Mouse (Mus musculus): ENCODE measurements around the gene Ctsf. TPM values are rescaled to one million over a fixed set of nuclear protein-coding genes. Genes with fewer than 3 reads are reported as not detected.

Gene Ctsf
- total RNA-seq, 2 experiments from 2014 or later = 45.0 to 71.3 TPM

GRCm38 (mm10) chr19:4905979-4906794 is 51.3 kb downstream of the Ctsf start, which contains the start of gene Bbs1:
Gene Bbs1, minus strand, starts transcription at chr19:4906628.
- ATAC-seq (replicated peaks; ENCODE audit: low FRiP score, poor library complexity, severe bottlenecking) = peak; percentile 88

GRCm38 (mm10) chr19:4908107-4908506 is 53.2 kb downstream of the Ctsf start:
- ATAC-seq (replicated peaks; ENCODE audit: low FRiP score, poor library complexity, severe bottlenecking) = peak; percentile 75

- ATAC-seq (replicated peaks; ENCODE audit: low FRiP score, poor library complexity, severe bottlenecking) = no peak
Measured at GRCm38 (mm10) chr19:4909376-4909775, 54.4 kb downstream of the Ctsf start.

Other genes starting within 250 kb of the Ctsf start
- gene Lrfn4, start 239.5 kb upstream of the Ctsf start, total RNA-seq (2015; ENCODE audit: low replicate concordance) = not detected in 2 replicates
- not detected in 2 replicates for gene Lrfn4, start 239.5 kb upstream of the Ctsf start, total RNA-seq (2017; ENCODE audit: low replicate concordance)
- 21.6 and 26.4 TPM in 2 replicates for gene Rce1, start 229.5 kb upstream of the Ctsf start, total RNA-seq (2015; ENCODE audit: low replicate concordance)
- gene Rce1, start 229.5 kb upstream of the Ctsf start, total RNA-seq (2017; ENCODE audit: low replicate concordance) = 6.6 and 13.5 TPM in 2 replicates
- gene Gm960, start 156.5 kb upstream of the Ctsf start, total RNA-seq (2015; ENCODE audit: low replicate concordance) = not detected in 2 replicates
- gene Gm960, start 156.5 kb upstream of the Ctsf start, total RNA-seq (2017; ENCODE audit: low replicate concordance) = not detected in 2 replicates
- not detected in 2 replicates for gene Sptbn2, start 144.0 kb upstream of the Ctsf start, total RNA-seq (2015; ENCODE audit: low replicate concordance)
- not detected in 2 replicates for gene Sptbn2, start 144.0 kb upstream of the Ctsf start, total RNA-seq (2017; ENCODE audit: low replicate concordance)
- 4.3 and 5.0 TPM in 2 replicates for gene Rbm4b, start 98.6 kb upstream of the Ctsf start, total RNA-seq (2015; ENCODE audit: low replicate concordance)
- 12.6 and 13.6 TPM in 2 replicates for gene Rbm4b, start 98.6 kb upstream of the Ctsf start, total RNA-seq (2017; ENCODE audit: low replicate concordance)
- 41.5 and 67.4 TPM in 2 replicates for gene Rbm4, start 61.2 kb upstream of the Ctsf start, total RNA-seq (2015; ENCODE audit: low replicate concordance)
- 106 and 172 TPM in 2 replicates for gene Rbm4, start 61.2 kb upstream of the Ctsf start, total RNA-seq (2017; ENCODE audit: low replicate concordance)
- 13.7 and 83.8 TPM in 2 replicates for gene Gm21992, start 43.5 kb upstream of the Ctsf start, total RNA-seq (2015; ENCODE audit: low replicate concordance)
- gene Gm21992, start 43.5 kb upstream of the Ctsf start, total RNA-seq (2017; ENCODE audit: low replicate concordance) = 29.0 and 62.2 TPM in 2 replicates
- 28.1 and 35.3 TPM in 2 replicates for gene Rbm14, start 43.5 kb upstream of the Ctsf start, total RNA-seq (2015; ENCODE audit: low replicate concordance)
- gene Rbm14, start 43.5 kb upstream of the Ctsf start, total RNA-seq (2017; ENCODE audit: low replicate concordance) = 27.7 and 27.9 TPM in 2 replicates
- gene Ccs, start 15.8 kb upstream of the Ctsf start, total RNA-seq (2015; ENCODE audit: low replicate concordance) = 30.2 and 74.6 TPM in 2 replicates
- 63.1 and 81.9 TPM in 2 replicates for gene Ccs, start 15.8 kb upstream of the Ctsf start, total RNA-seq (2017; ENCODE audit: low replicate concordance)
- gene Ccdc87, start 15.8 kb upstream of the Ctsf start, total RNA-seq (2015; ENCODE audit: low replicate concordance) = not detected in 2 replicates
- not detected in 2 replicates for gene Ccdc87, start 15.8 kb upstream of the Ctsf start, total RNA-seq (2017; ENCODE audit: low replicate concordance)
- not detected in 2 replicates for gene Actn3, start 22.8 kb downstream of the Ctsf start, total RNA-seq (2015; ENCODE audit: low replicate concordance)
- 0.26 and 0.53 TPM in 2 replicates for gene Actn3, start 22.8 kb downstream of the Ctsf start, total RNA-seq (2017; ENCODE audit: low replicate concordance)
- 19.8 and 34.0 TPM in 2 replicates for gene Zdhhc24, start 23.5 kb downstream of the Ctsf start, total RNA-seq (2015; ENCODE audit: low replicate concordance)
- 18.0 and 24.9 TPM in 2 replicates for gene Zdhhc24, start 23.5 kb downstream of the Ctsf start, total RNA-seq (2017; ENCODE audit: low replicate concordance)
- gene Bbs1, start 51.5 kb downstream of the Ctsf start, total RNA-seq (2015; ENCODE audit: low replicate concordance) = 0.42 and 4.0 TPM in 2 replicates
- gene Bbs1, start 51.5 kb downstream of the Ctsf start, total RNA-seq (2017; ENCODE audit: low replicate concordance) = 4.5 and 7.7 TPM in 2 replicates
- 9.0 and 13.0 TPM in 2 replicates for gene Dpp3, start 73.2 kb downstream of the Ctsf start, total RNA-seq (2015; ENCODE audit: low replicate concordance)
- gene Dpp3, start 73.2 kb downstream of the Ctsf start, total RNA-seq (2017; ENCODE audit: low replicate concordance) = 9.1 and 15.7 TPM in 2 replicates
- not detected in 2 replicates for gene Peli3, start 88.0 kb downstream of the Ctsf start, total RNA-seq (2015; ENCODE audit: low replicate concordance)
- not detected in 2 replicates for gene Peli3, start 88.0 kb downstream of the Ctsf start, total RNA-seq (2017; ENCODE audit: low replicate concordance)
- gene Mrpl11, start 107.0 kb downstream of the Ctsf start, total RNA-seq (2015; ENCODE audit: low replicate concordance) = 4.7 and 8.0 TPM in 2 replicates
- 10.5 and 14.1 TPM in 2 replicates for gene Mrpl11, start 107.0 kb downstream of the Ctsf start, total RNA-seq (2017; ENCODE audit: low replicate concordance)
- gene Npas4, start 135.2 kb downstream of the Ctsf start, total RNA-seq (2015; ENCODE audit: low replicate concordance) = not detected in 2 replicates
- gene Npas4, start 135.2 kb downstream of the Ctsf start, total RNA-seq (2017; ENCODE audit: low replicate concordance) = not detected in 2 replicates
- not detected in 2 replicates for gene Slc29a2, start 168.7 kb downstream of the Ctsf start, total RNA-seq (2015; ENCODE audit: low replicate concordance)
- gene Slc29a2, start 168.7 kb downstream of the Ctsf start, total RNA-seq (2017; ENCODE audit: low replicate concordance) = not detected in 2 replicates
- gene B4gat1, start 183.7 kb downstream of the Ctsf start, total RNA-seq (2015; ENCODE audit: low replicate concordance) = not detected in 2 replicates
- 0.68 TPM in 1 of 2 replicates, not detected in the other for gene B4gat1, start 183.7 kb downstream of the Ctsf start, total RNA-seq (2017; ENCODE audit: low replicate concordance)
- gene AC124502.3, start 183.8 kb downstream of the Ctsf start, total RNA-seq (2015; ENCODE audit: low replicate concordance) = 1.3 and 4.0 TPM in 2 replicates
- gene AC124502.3, start 183.8 kb downstream of the Ctsf start, total RNA-seq (2017; ENCODE audit: low replicate concordance) = 2.1 TPM in 1 of 2 replicates, not detected in the other
- 4.6 and 13.0 TPM in 2 replicates for gene Brms1, start 186.2 kb downstream of the Ctsf start, total RNA-seq (2015; ENCODE audit: low replicate concordance)
- gene Brms1, start 186.2 kb downstream of the Ctsf start, total RNA-seq (2017; ENCODE audit: low replicate concordance) = 4.5 and 10.9 TPM in 2 replicates
- gene Rin1, start 195.4 kb downstream of the Ctsf start, total RNA-seq (2015; ENCODE audit: low replicate concordance) = 0.42 TPM in 1 of 2 replicates, not detected in the other
- not detected in 2 replicates for gene Rin1, start 195.4 kb downstream of the Ctsf start, total RNA-seq (2017; ENCODE audit: low replicate concordance)
- gene Cd248, start 212.9 kb downstream of the Ctsf start, total RNA-seq (2015; ENCODE audit: low replicate concordance) = not detected in 2 replicates
- gene Cd248, start 212.9 kb downstream of the Ctsf start, total RNA-seq (2017; ENCODE audit: low replicate concordance) = not detected in 2 replicates
- gene Tmem151a, start 230.4 kb downstream of the Ctsf start, total RNA-seq (2015; ENCODE audit: low replicate concordance) = not detected in 2 replicates
- not detected in 2 replicates for gene Tmem151a, start 230.4 kb downstream of the Ctsf start, total RNA-seq (2017; ENCODE audit: low replicate concordance)
- 5.0 and 10.8 TPM in 2 replicates for gene Yif1a, start 233.4 kb downstream of the Ctsf start, total RNA-seq (2015; ENCODE audit: low replicate concordance)
- 6.2 TPM in 1 of 2 replicates, not detected in the other for gene Yif1a, start 233.4 kb downstream of the Ctsf start, total RNA-seq (2017; ENCODE audit: low replicate concordance)
- not detected in 2 replicates for gene Cnih2, start 243.4 kb downstream of the Ctsf start, total RNA-seq (2015; ENCODE audit: low replicate concordance)
- 0.39 TPM in 1 of 2 replicates, not detected in the other for gene Cnih2, start 243.4 kb downstream of the Ctsf start, total RNA-seq (2017; ENCODE audit: low replicate concordance)

Measured in erythroid progenitor cell, adult 5-6 weeks (primary cell).